Mouse (Mus musculus) intestine, postnatal 0 days (tissue): Measurements from ENCODE around the gene Aktip. TPM values are rescaled to one million over a fixed set of nuclear protein-coding genes. Genes with fewer than 3 reads are reported as not detected.

Experiments used
- ATAC-seq: fragments of 200-750 bp; cut with Nextera tagmentation; 2 replicates; pipeline ENCODE4 v1.8.0; 2017; ENCODE audit warnings: mild to moderate bottlenecking, moderate TSS enrichment, moderate library complexity
- H3K27ac ChIP-seq: fragments of 300-500 bp; sonication (generic); 2 replicates; pipeline ENCODE4 v1.5.1; 2014; ENCODE audit warnings: mild to moderate bottlenecking, low read depth, low read length, moderate library complexity
- H3K27me3 ChIP-seq: fragments of 300-500 bp; sonication (generic); replicated peaks from 2 replicates; pipeline ENCODE4 v1.6.1; 2014; ENCODE audit warnings: low read length, mixed read lengths; ENCODE audit not compliant: control insufficient read depth, insufficient read depth
- H3K36me3 ChIP-seq: fragments of 300-500 bp; sonication (generic); 2 replicates; pipeline ENCODE4 v1.6.1; 2014; ENCODE audit warnings: mild to moderate bottlenecking, moderate library complexity; ENCODE audit not compliant: control insufficient read depth, insufficient read depth
- H3K4me1 ChIP-seq: fragments of 300-500 bp; sonication (generic); replicated peaks from 2 replicates; pipeline ENCODE4 v1.6.1; 2014; ENCODE audit warnings: antibody characterized with exemption, low read length, mixed read lengths; ENCODE audit not compliant: control insufficient read depth, insufficient read depth
- H3K4me2 ChIP-seq: fragments of 300-500 bp; sonication (generic); replicated peaks from 2 replicates; pipeline ENCODE4 v1.6.1; 2014; ENCODE audit warnings: low read depth, mild to moderate bottlenecking, moderate library complexity
- H3K4me3 ChIP-seq: fragments of 300-500 bp; sonication (generic); 2 replicates; pipeline ENCODE4 v1.5.1; 2014; ENCODE audit warnings: low read depth, low read length
- H3K9ac ChIP-seq: fragments of 300-500 bp; sonication (generic); 2 replicates; pipeline ENCODE4 v1.6.1; 2014; ENCODE audit warnings: mild to moderate bottlenecking, low read depth, low read length
- H3K9me3 ChIP-seq: fragments of 300-500 bp; sonication (generic); 2 replicates; pipeline ENCODE4 v1.6.1; 2016; ENCODE audit warnings: mixed run types; ENCODE audit not compliant: control insufficient read depth
- CTCF ChIP-seq: sonication (generic); IDR thresholded peaks from 2 replicates; pipeline ENCODE4 v1.5.1; 2016; ENCODE audit warnings: low read depth, mild to moderate bottlenecking, control low read depth, antibody characterized with exemption, moderate library complexity
- WGBS: fragments of 180-500 bp; shearing (Covaris S2); extraction: QIAGEN DNeasy Blood & Tissue Kit; methylation state at CpG from one replicate; pipeline ENCODE4 v1.1.7; 2014; 5-methylcytosine and 5-hydroxymethylcytosine counted together
- polyA plus RNA-seq: library from polyadenylated mRNA; unstranded; fragments of >200 nt; fragmentation: Nextera tagmentation; extraction: Ambion mirVana; gene quantifications from 2 replicates; pipeline ENCODE4 v1.2.1, GENCODE M21; 2015

Gene Aktip
- polyA plus RNA-seq, 1 experiment from 2014 or later = 29.1 TPM

DNA sequence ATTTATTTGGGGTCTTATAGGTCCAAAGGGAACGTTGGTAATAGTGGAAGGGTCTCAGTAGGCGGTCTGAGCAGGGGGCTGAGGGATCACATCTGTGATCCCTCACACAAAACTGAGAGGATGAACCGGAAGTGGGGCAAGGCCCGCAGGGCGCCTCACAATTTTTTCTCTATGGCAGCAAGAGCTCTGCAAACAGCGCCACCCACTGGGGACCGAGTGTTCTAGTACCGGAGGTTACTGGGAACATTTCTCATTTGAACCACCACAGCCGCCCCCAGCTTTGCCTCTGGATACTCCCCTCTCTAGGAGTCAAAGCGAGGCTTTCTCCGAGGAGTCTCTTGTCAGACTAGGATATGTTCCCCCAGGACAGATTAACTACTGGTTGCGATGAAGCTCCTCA is 3.1 kb downstream of the Aktip start:
- no peaks in the 10 kb centered on the region for H3K27me3 ChIP-seq
- no peak overlapping the region for H3K4me3 ChIP-seq
- no peak overlapping the region for H3K4me2 ChIP-seq
- H3K27ac ChIP-seq = no peak overlapping the region
- peak; percentile 19; the same call in 1 of the 2 replicates for TF ChIP-seq CTCF
- ATAC-seq = no peak
- whole genome bisulfite sequencing = 81% methylated on average over 12 of the region's 12 CpGs
- H3K36me3 ChIP-seq = no peaks in the 10 kb centered on the region
- H3K9ac ChIP-seq = no peak overlapping the region
- no peaks in the 10 kb centered on the region for H3K9me3 ChIP-seq
- H3K4me1 ChIP-seq = no peaks in the 10 kb centered on the region

DNA sequence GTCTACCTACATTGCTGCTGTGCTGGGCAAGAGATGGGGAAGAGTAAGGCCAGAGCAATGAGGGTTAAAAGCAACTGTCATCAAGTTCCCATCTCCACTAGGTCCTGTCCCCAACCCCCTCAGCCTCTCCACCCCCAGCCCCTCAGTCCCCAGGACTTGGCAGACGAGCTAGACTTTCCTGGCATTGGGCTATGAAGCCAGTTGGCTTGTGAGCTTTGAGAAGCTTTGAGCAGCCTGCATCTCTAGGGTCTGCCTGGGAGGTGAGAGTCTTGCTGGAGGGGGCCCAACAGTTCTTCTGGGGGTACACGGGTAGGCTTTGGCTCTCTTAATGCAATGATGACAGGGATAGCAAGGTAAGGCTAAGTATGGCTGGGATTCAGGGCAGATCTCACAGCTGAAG is 5.7 kb downstream of the Aktip start:
- H3K27me3 ChIP-seq = 0 out of 2 replicates have a peak, but pooled peaks cover 4% of the 10 kb centered on the region
- no peak for ATAC-seq
- no peak overlapping the region for H3K4me3 ChIP-seq
- WGBS = 82% methylated on average over 2 of the region's 2 CpGs
- H3K4me1 ChIP-seq = no peaks in the 10 kb centered on the region
- no peak overlapping the region for H3K27ac ChIP-seq
- no peak overlapping the region for H3K9ac ChIP-seq
- no peaks in the 10 kb centered on the region for H3K9me3 ChIP-seq
- H3K4me2 ChIP-seq = no peak overlapping the region
- no peaks in the 10 kb centered on the region for H3K36me3 ChIP-seq
- no peak for TF ChIP-seq CTCF

DNA sequence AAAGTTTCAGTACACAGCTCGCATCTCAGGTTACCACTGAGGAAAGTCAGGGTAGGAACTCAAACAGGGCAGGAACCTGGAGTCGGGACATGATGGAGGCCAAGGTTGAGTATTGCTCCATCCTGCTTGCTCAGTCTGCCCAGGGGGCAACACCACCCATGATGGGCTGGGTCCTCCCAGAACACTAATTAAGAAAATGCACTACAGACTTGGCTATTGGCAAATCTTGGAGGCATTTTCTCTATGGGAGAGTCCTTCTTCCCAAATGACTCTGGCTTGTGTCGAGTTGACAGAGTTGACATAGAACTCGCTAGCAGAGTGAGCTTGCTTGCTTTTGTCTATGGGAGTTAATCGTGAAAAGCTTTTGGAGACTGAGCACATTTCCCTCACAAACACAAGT is 6.8 kb downstream of the Aktip start:
- ATAC-seq = no peak
- no peak overlapping the region for H3K27ac ChIP-seq
- TF ChIP-seq CTCF = no peak
- 78% methylated on average over 5 of the region's 5 CpGs for WGBS
- no peak overlapping the region for H3K9ac ChIP-seq
- no peak overlapping the region for H3K4me2 ChIP-seq
- no peaks in the 10 kb centered on the region for H3K36me3 ChIP-seq
- 0 out of 2 replicates have a peak, but pooled peaks cover 4% of the 10 kb centered on the region for H3K27me3 ChIP-seq
- no peaks in the 10 kb centered on the region for H3K9me3 ChIP-seq
- no peak overlapping the region for H3K4me3 ChIP-seq
- H3K4me1 ChIP-seq = no peaks in the 10 kb centered on the region

DNA sequence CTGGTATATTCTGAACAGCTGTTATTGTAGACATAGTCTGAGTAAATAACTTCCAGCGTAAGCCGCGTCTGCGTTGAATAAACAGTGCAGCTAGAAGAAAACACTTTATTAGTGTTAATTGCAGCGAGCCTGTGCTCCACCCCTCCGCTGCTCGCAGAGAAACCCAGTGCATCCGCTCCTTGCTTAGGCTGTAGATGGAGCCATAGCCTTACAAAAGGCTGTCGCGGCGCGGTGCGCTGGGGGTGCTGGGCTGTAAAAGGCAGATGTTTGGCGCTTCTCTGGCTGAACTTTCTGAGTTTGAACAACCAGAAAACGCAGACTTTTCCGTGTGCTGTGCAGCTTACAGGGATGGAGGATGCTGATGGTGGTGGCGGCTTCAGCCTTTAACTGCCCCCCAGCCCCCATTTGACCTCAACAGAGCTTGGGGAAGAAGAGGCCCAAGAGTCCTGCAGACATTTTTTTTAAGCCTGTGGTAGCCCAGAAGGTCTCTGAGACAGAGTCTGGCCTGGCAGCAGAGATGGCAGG is 8.9 kb downstream of the Aktip start:
- Histone ChIP-seq H3K4me2 (peak overlapping the region; percentile 14; the same call in 1 of the 2 replicates), H3K4me3 (no peak overlapping the region), H3K27ac (no peak overlapping the region), H3K4me1 (no peaks in the 10 kb centered on the region), H3K36me3 (no peaks in the 10 kb centered on the region), H3K9ac (no peak overlapping the region), H3K27me3 (0 out of 2 replicates have a peak, but pooled peaks cover 4% of the 10 kb centered on the region), H3K9me3 (no peaks in the 10 kb centered on the region)
- peak; percentile 86 for TF ChIP-seq CTCF
- WGBS = 2% methylated on average over 17 of the region's 17 CpGs
- peak; percentile 60; the same call in 1 of the 2 replicates for ATAC-seq

DNA sequence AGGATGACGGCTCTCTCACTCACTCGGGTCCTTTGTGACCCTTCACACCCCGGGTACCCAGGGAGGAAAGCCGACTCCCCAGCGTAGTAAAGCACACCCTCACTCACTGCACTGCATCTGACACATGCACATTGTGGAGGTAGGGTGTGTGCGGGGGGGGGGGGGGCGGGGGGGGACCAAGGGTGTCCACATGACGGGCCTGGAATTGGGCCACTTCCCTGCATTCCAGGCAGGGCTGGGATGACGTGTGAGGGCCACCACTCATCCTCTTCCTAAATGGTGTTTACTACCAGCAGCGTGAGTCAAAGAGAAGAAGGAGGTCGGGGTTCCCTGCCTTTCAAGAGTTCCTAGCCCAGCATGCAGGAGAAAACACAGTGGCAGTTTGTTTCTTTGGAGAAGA is 11.6 kb downstream of the Aktip start:
- 52% methylated on average over 11 of the region's 11 CpGs for WGBS
- no peak for ATAC-seq
- Histone ChIP-seq H3K4me1 (no peaks in the 10 kb centered on the region), H3K27ac (no peak overlapping the region), H3K36me3 (no peaks in the 10 kb centered on the region), H3K9me3 (no peaks in the 10 kb centered on the region), H3K4me2 (no peak overlapping the region), H3K4me3 (no peak overlapping the region), H3K9ac (no peak overlapping the region), H3K27me3 (0 out of 2 replicates have a peak, but pooled peaks cover 4% of the 10 kb centered on the region)
- TF ChIP-seq CTCF = no peak

DNA sequence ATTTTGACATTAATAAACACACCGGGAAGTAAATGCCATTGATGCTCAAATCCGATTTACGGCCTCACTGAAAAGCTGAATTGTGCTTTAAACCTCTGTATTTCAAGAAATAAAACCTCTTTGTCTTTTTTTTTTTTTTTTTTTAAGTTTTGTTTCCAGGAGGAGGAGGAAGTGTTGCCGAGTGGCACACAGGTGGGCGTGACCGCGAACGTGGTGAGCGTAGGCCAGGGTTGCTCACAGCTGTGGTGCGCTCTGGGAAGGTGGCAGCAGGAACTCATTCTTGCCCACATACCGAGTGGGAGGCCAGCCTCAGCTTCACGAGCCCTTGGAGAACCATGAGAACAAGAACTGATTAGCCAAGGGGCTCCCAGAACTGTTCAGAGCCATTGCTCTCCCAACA is 13.4 kb downstream of the Aktip start:
- WGBS = 71% methylated on average over 12 of the region's 12 CpGs
- no peak for TF ChIP-seq CTCF
- H3K36me3 ChIP-seq = no peaks in the 10 kb centered on the region
- H3K27me3 ChIP-seq = 0 out of 2 replicates have a peak, but pooled peaks cover 4% of the 10 kb centered on the region
- no peak overlapping the region for H3K27ac ChIP-seq
- no peak overlapping the region for H3K9ac ChIP-seq
- no peak overlapping the region for H3K4me3 ChIP-seq
- H3K4me1 ChIP-seq = no peaks in the 10 kb centered on the region
- H3K4me2 ChIP-seq = no peak overlapping the region
- H3K9me3 ChIP-seq = no peaks in the 10 kb centered on the region
- ATAC-seq = no peak
